In genomic region chr11:16800507-16800906, GRCm38 (mm10) we compare ENCODE assay signal across 9 mouse cellular contexts. TPM values are rescaled to one million over a fixed set of nuclear protein-coding genes. Genes with fewer than 3 reads are reported as not detected.
DNase-seq lines count a peak whose midpoint lies in the region; ATAC-seq and TF ChIP-seq lines count a peak whose summit lies in the region.
"Had no signal": no experiment of that assay in that cellular context is flagged by ENCODE, and none has a peak within 500 bp of the region (broad histone marks: within the 10 kb centered on the region; RNA-seq: fewer than 3 reads in every experiment).

No protein-coding gene starts in this region.

- peaks cover 14% of the 10 kb centered on the region for H3K4me1 ChIP-seq in small intestine, adult 2 months (ENCODE audit: control insufficient read depth, insufficient read depth, insufficient read length, low read length)
- no peaks in the 10 kb centered on the region for H3K4me1 ChIP-seq in forebrain, embryonic 14.5 days (ENCODE audit: control insufficient read depth, insufficient read depth, low read length)
- H3K4me1 ChIP-seq: megakaryocyte, embryonic 14.5 days had no signal

- no peaks in the 10 kb centered on the region for H3K9me3 ChIP-seq in forebrain, embryonic 14.5 days (replicated peaks; ENCODE audit: control insufficient read depth, low read length)
- H3K9me3 ChIP-seq: megakaryocyte, embryonic 14.5 days had no signal

- no peak overlapping the region for H3K4me3 ChIP-seq in small intestine, adult 2 months (ENCODE audit: low read depth, low read length)
- H3K4me3 ChIP-seq in forebrain, embryonic 14.5 days (ENCODE audit: low read depth, low read length) = no peak overlapping the region
- H3K4me3 ChIP-seq: megakaryocyte, embryonic 14.5 days had no signal

- H3K9ac ChIP-seq in forebrain, embryonic 14.5 days (ENCODE audit: low read length) = no peak overlapping the region

- peak; percentile 20 for DNase-seq in adrenal gland, postnatal 25 days
- peak; percentile 84 to 87 for DNase-seq in heart, adult 9 months (ENCODE audit: low spot score in 2 of 2)
- DNase-seq in kidney, postnatal 10 days = peak; percentile 81
- DNase-seq in embryo, embryonic 11 days = no peak
- DNase-seq in cerebellum, adult 9-10 months = no peak
- DNase-seq in forebrain, embryonic 14.5 days (ENCODE audit: low spot score) = no peak
- no peak for DNase-seq in layer of hippocampus, adult 18-20 months (ENCODE audit: low spot score in 2 of 2)

- H3K27ac ChIP-seq in small intestine, adult 2 months (ENCODE audit: insufficient read depth, low read depth, low read length) = peak overlapping the region; percentile 10
- H3K27ac ChIP-seq in forebrain, embryonic 14.5 days (ENCODE audit: low read depth, low read length) = no peak overlapping the region

- TF ChIP-seq CTCF in small intestine, adult 2 months (IDR thresholded peaks at IDR 0.05; ENCODE audit: extremely low read depth, insufficient read length, insufficient replicate concordance, low read depth, low read length) = no peak

- H3K27me3 ChIP-seq in small intestine, adult 2 months (ENCODE audit: control insufficient read depth, insufficient read depth, low read length) = no peaks in the 10 kb centered on the region
- no peaks in the 10 kb centered on the region for H3K27me3 ChIP-seq in forebrain, embryonic 14.5 days (replicated peaks; ENCODE audit: control insufficient read depth, insufficient read depth, low read length)
- H3K27me3 ChIP-seq: megakaryocyte, embryonic 14.5 days had no signal

- WGBS in small intestine, adult 2 months = 22% methylated on average over 6 of the region's 6 CpGs
- 90% methylated on average over 6 of the region's 6 CpGs for WGBS in forebrain, embryonic 14.5 days

- TF ChIP-seq POLR2A in small intestine, adult 2 months (IDR thresholded peaks at IDR 0.05; ENCODE audit: low read depth, low read length) = no peak

- H3K4me2 ChIP-seq in forebrain, embryonic 14.5 days (ENCODE audit: low read length) = no peak overlapping the region

- ATAC-seq in forebrain, embryonic 14.5 days = no peak

- H3K36me3 ChIP-seq in small intestine, adult 2 months (ENCODE audit: control insufficient read depth, insufficient read depth, low read length) = no peaks in the 10 kb centered on the region
- H3K36me3 ChIP-seq in forebrain, embryonic 14.5 days (ENCODE audit: control insufficient read depth, insufficient read depth, low read length) = no peaks in the 10 kb centered on the region

RNA-seq across cellular contexts. Expression of gene Egfr, which starts 48.5 kb away (rescaled TPM):
- total RNA-seq in adrenal gland, postnatal 25 days (2021) = 6.9 and 7.7 TPM in 2 replicates
- 26.3 and 63.3 TPM in 2 replicates for polyA plus RNA-seq in small intestine, adult 2 months (2012; rRNA removed)
- polyA plus RNA-seq in forebrain, embryonic 14.5 days (2014; fragmentation: Nextera tagmentation; extraction: Ambion mirVana) = 2.1 and 3.9 TPM in 2 replicates
- 10 to 100 TPM; 13.0 to 13.2 TPM for total RNA-seq in layer of hippocampus, adult 18-20 months (2021)

Comparison
In these comparisons a context has a peak if more than half of its experiments do, and no peak if none do; other contexts are left out.
1. DNase-seq: peak in adrenal gland, postnatal 25 days (single experiment), heart, adult 9 months (2 of 2) and kidney, postnatal 10 days (single experiment); none in embryo, embryonic 11 days (single experiment), cerebellum, adult 9-10 months (single experiment), forebrain, embryonic 14.5 days (single experiment) and layer of hippocampus, adult 18-20 months (0 of 2).